Mouse (Mus musculus): ENCODE measurements around the gene Ric8b.

The Ric8b gene

DNA sequence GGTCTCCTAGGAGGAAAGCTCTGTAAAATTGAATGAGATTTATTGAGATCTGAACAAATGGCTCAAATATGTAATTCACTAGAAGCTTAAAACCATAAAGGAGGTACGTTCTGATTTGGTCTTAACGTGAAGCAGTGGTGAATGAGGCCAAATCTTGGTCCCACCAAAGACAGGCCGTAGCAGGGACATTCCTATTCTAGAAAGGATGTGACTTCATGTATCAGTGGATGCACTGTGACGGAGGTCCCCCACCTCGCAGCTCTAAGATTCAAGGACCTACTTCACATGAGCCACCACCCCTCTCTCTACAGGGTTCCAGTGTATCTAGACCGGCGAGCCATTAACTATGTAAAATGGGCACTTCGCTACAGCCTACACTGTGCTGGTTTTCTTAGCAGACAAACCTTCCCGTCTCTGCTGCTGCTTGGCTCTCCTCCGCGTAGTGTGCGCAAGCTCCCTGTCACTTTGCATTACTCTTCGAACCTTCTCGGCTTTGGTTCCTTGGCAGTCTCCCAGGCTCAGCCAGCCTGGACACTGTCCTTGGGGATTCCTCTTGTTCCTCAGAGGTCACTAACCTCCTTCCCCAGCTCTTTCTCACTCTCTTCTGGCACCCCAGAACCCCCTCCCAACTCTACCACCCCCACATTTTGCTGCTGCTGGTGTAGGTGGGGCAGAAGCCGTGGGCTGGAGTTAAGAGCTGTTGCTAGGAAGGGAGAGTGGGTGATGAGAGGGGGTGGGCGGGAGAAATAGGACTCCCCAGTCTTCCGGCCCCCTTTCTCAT, 8.2 kb upstream of the Ric8b start:
- DNase-seq (ENCODE audit: low read depth, low spot score) = no peak

DNA sequence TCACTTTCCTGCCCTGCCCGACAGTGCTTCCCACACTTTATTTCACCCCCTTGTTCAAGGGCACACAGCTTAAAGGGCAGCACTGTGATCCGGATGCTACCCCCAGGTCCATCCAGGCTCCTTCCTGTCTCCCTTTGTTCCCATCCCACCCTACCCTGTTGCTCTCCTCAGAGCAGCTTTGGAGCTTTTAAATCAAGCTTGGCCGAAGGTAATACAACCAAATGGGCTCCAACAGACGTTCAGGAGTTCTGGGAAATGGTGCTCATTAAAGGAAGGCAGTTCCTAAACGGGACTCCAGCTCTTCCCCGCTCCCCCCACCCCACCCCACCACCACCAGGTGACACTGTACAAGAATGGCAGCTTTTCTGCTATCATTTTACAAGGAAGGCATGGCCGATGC, 7.2 kb upstream of the Ric8b start:
- DNase-seq (ENCODE audit: low read depth, low spot score) = no peak

DNA sequence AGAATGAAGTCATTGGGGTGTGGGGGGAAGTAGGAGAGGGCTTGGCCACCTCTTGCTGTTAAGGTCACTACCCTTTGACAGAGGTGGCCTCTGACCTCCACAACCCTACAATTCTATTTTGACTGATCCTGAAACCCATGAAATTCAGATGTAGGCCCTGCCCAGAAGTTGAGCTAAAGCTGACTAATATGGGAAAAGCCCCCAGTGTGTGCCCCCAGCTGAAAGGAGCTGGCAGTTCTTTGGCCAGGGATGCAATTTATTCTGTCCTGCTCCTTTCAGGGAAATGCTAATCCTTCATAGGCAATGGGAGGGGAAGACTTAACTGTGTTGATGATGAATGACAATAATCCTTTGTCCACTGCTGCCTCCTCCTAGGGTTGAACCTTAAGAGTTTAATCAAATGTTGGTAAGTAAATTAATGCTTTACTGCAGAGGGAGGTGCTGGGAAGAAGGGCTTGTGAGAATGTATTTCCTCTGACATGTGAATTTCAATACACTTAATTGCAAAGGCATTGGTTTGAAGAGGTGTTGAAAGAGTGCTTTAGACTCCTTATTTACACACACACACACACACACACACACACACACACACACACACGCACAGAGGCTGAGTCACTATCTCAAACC, 6.5 kb upstream of the Ric8b start:
- no peak for DNase-seq (ENCODE audit: low read depth, low spot score)

DNA sequence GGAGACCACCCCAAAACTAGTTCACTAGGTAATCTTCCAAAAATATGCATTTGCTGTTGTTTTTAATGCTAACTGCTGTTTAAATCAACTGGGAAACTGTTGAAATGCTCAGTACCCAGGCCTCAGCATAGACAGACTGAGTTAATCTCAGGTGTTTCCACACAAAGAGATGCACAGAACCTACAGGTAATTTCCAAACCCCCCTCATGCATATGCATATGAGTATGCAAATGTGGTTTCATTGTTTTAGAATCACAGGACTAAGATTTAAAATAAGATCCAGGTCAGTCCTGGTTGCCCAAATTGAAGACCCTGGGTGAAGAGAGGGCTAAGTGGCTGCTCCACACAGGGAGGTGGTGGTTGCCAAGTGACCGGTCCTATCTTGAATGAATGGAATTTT, 4.3 kb upstream of the Ric8b start:
- no peak for DNase-seq (ENCODE audit: low read depth, low spot score)

DNA sequence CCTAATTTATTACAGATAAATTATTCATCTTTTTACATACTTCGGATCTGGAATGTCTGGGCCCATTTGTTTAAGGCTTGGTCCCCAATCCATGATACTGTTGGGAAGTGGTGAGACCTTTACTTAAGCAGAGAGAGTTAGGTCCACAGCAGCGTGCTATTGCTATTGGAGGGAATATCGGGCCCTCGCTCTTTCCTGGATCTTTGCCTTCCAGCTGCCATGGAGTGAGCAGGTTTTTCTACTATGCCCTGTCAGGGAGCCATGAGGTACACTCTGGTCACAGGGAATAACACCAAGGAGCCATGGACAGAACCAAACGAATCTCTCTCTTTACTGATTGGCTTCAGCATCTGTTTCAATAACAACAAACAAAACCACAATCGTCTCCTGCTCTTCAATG, 1.9 kb upstream of the Ric8b start:
- no peak for DNase-seq (ENCODE audit: low read depth, low spot score)

DNA sequence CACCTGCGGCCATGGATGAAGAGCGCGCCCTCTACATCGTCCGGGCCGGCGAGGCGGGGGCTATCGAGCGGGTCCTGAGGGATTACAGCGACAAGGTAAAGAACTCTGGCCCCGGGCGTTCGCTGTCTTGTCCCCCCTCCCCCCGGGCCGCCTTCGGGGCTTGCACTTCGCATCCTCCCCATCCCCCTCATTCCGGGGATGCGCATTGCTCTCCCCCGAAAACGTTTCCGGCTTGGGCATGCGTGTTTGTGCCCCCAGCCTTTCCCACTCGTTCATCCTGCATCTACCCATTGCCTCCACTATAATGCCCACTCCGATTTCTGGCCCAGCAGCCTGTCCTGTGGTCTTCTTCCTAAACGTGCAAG, 297 bp downstream of the Ric8b start:
- DNase-seq (ENCODE audit: low read depth, low spot score) = no peak

DNA sequence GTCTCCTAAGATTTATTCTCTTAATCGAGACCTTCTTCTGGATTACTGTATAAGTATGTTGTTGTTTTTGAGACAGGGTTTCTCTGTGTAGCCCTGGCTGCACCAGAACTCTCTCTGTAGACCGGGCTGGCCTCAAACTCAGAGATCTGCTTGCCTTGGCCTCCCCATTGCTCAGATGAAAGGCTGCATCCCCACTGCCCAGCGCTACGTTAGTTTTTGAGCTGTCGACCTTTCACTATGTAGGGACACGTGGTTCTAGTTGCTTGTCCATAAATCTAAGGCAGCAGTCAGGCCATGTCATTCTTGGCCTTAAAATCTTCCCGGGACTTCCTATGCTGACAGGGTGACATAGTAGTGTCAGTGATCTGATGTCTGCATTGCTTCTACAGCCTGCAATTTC, 8.9 kb downstream of the Ric8b start:
- no peak for DNase-seq (ENCODE audit: low read depth, low spot score)

DNA sequence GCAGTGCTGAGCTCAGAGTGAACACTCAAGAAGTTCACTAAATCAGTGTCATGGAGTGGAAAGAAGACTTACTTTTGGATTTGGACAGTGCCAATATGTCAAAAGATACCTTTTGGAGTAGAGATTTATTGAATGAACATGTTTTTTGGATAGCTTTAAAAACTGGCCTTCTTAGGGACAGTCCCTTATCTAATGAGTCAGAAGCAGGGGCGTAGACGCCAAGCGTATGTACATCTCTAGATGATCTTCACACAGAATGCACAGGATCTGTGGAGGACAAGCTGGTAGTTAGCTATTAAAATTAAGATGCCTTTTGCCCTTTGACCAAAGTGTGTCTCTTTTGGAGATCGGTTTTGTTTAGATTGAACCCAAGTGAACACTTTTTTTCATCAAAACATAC, 9.5 kb downstream of the Ric8b start:
- no peak for DNase-seq (ENCODE audit: low read depth, low spot score)

DNA sequence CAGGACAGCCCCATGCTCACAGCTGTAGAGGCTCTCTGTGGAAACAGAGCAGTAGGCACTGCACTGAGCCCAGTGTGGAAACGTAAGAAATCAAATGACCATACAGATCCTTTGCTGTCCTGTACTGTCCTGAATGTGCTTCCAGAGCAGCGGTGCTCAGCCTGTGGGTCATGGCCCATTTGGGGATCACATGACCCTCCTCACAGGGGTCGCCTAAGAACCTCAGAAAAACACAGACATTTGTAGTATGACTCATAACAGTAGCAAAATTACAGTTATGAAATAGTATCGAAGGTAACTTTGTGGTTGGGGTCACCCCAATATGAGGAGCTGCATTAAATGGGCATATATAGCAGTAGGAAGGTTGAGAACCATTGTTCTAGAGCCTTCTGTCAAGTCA, 11.0 kb downstream of the Ric8b start:
- DNase-seq (ENCODE audit: low read depth, low spot score) = no peak

DNA sequence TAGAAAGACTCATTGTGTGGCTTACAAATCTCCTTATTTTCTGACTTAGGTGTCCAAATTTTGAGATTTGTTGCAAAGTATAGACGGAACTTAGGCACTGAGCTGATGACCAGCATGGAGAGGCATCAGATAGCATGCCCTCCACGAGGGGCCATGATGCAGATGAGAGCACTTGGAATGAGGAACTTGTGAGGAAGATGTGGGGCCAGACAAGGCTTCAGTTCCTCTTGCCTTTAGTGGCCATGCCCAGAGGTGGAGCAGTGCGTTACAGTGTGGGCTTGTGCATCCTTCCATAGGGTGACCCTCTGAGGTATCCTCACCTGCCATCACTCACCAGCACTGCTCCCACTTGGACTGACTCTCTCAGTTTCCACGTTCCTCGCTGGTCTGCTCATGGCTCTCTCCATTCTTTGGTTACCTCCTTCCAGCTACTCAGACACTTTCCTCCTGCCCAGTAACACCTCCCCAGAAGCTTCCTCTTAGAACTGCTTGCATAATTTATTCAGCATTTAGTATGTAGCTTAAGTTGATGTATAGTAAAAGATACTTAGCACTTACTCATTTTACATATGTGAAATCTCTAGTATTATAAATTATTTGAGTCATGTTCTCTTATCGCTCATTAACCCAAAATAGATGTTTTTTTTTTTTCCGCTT, 18.3 kb downstream of the Ric8b start:
- no peak for DNase-seq (ENCODE audit: low read depth, low spot score)

DNA sequence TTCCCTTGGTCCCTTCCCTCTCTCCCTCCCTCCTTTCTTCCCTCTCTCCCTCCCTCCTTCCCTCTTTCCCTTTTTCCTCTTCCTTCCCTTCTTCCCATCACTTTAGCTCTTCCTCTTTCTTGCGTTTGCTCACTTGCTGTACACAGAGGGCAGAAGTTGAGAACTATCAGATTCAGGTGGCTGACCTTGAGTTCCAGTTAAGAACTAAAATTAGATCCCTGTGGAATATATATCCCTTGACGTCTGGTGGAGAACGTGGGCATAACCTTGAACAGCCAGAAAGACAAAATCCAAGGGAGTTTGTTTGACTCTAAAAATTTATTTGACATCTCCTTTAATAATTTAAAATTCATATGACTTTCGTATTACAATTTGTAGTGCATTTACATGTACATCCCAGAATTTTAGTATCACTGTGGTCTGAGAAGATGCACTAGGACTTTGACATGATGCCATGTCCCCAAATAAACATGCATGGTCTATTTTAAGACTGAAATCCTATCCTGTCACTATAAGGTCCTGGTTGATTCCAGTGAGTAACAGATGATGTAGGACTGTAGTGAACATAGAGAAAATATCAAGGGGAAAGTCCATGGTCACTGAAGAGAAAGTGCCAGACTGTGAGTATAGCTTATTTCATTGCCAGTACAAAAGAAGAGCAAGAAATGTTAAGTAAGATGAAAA, 19.6 kb downstream of the Ric8b start:
- DNase-seq (ENCODE audit: low read depth, low spot score) = no peak

DNA sequence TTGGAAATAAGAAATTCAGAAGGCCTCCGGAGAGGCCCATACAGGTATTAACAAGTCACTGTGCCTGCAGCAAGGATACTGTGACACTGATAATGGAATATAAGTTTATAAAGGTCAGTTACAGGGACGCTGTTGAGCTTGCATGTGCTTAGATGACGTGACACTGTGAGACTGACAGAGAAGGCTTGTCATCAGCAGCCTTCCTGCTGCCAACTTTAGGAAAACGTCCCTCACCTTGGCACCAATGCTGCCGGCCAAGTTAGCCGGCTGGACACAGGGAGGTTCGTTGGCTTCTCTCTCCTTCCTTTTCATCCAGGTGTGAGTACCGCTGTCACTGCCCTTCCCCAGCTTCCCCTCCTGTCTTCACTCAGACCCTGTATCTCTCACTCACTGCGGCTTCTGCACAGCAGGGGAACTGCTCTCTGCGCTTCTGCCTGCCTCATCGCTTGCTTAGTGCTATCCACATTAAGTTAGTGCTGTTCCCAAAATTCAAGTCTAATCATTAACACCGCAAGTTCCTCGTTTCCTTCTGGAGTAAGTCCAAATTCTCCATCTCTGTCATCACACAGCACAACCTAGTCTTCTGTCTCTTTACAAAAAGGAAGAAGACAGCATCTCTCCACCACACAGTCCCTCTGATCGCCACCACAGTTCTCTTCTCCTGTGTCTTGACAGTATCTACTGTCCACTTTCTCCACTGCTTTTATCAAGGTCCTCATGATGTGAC, 20.8 kb downstream of the Ric8b start:
- DNase-seq (ENCODE audit: low read depth, low spot score) = no peak

DNA sequence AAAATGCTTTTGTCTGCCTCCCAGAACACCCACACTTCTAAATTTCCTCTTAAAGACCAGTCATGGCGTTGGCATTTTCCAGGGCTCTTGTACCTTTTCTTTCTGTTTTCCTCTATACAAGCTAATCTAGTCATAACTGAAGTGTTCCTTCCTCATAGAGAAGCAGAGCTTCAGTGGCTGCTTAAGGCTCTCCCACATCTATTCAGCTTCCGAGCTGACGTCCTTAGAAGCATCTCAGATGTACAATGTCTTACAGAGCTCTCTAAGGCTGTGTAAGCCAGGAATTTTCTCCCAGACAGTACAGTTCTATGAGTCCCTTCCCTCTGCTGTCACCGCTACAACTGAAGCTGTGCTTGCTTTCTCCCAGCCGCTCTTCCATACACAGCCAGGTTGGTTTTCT, 21.5 kb downstream of the Ric8b start:
- no peak for DNase-seq (ENCODE audit: low read depth, low spot score)

DNA sequence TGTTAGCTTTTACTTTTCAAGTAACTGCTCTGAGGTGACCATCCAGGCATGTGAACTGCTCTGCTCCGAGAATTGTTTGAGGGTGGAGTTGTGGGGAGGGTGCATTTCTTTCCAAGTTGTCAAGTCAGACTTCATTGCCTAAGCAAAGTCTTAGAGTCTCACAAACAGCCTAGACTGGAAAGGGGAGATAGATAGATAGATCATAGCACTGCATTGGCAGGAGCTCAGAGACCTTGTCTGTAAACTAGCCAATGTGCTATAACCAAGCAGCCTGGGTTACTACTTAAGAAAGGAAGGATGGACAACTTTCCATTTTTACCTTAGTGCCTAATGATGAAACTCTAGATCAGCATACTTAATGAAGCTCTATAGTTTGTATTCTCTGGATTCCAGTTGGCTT, 22.9 kb downstream of the Ric8b start:
- no peak for DNase-seq (ENCODE audit: low read depth, low spot score)

DNA sequence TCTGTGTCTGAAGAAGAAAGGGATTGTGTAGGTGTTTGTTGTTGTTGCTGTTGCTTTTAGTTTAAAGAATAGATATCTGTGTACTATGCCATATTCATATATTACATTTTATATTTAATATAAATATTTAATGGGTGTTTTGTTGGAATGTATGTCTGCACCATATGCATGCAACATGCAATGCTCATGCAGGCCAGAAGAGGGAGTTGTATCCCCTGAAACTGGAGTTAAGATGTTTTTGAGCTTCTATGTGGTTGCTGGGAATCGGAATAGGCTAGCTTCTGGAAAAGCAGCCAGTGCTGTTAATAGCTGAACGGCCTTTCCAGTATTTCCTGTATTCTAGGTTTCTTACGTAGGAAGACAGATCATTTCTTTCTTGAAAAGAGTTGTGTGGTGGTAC, 28.3 kb downstream of the Ric8b start:
- DNase-seq (ENCODE audit: low read depth, low spot score) = no peak

DNA sequence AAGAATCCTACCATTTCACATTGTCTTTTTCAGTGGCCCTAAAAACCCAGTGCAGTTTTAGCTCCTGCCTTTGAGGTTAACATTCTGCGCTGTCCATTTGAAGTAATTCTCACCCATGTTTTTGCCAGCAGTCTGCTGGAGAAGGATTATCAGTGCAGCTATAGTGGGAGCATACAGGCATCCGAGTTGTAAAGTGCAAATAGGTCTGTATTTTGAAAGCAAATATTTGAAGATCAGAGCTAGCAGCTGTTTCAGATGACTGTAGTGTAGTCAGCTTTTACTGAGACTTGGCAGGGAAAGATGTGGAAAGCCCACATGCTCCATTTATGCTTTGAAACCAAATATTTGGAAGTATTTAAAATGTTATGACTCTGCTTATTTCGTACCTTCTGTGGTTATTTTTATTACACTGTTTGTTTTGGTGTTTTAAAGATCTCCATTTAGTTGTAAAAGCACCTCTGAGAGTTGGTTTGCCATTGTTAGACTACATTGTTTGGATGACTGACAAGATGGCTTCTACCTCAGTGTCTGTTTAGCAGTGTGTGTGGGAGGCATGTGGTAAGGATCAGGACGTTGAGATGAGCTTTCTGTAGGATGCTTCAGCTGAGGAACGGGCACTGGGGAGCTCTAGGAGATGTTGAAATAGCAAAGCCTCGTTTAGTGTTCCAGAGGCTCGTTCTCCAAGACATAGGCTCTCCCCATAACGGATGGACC, 31.7 kb downstream of the Ric8b start:
- no peak for DNase-seq (ENCODE audit: low read depth, low spot score)

DNA sequence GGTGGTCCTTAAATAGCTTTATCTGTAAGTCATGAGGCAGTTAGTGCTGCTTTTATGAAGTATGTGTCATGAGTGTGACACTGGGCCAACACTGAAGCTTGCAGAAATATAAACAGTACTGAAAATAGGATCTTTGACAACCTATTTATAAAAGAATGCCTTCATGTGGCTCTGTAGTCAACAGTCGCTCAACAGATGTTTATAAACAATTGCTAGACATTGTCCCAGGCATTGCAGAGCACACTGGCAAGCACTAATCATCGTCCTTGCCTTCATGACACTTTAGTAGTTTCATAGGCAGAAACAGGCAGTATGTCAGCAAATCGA, 32.2 kb downstream of the Ric8b start:
- DNase-seq (ENCODE audit: low read depth, low spot score) = no peak

DNA sequence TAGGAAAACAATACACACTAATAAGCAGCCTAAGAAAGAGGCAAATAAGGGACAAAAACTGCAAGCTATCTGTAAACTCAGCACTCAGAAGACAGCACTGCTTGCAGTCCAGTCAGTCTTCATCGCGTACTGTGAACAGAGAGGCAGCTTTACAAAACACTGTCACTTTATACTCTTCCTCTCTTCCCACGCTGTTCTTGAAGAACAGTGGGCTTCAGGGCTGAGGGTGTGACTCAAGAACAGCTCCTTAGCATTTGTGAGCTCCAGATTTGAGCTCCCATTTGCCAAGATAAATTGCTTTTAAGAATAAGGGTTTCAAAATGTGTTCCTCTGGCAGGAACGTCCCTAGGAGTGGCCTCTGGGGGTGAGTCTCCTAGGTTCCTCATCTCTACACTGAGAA, 33.0 kb downstream of the Ric8b start:
- DNase-seq (ENCODE audit: low read depth, low spot score) = no peak

DNA sequence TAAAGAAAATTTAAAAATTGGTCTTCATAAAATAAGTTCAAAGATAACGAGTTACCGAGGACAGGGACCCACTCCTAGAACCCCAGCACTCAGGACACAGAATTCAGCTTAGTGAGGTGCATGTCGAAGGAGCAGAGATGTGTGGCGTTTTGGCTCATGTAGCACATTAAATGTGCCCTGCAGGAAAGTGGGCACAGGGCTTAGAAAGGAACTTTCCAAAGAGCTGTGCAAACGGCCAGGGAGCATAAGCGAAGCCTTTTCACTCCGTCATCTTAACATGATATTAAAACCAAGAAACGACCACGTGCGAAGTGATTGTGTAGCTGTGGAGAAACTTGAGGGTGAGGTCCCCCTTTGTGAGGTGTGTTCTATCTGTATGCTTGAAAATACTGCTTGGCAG, 36.8 kb downstream of the Ric8b start:
- no peak for DNase-seq (ENCODE audit: low read depth, low spot score)

DNA sequence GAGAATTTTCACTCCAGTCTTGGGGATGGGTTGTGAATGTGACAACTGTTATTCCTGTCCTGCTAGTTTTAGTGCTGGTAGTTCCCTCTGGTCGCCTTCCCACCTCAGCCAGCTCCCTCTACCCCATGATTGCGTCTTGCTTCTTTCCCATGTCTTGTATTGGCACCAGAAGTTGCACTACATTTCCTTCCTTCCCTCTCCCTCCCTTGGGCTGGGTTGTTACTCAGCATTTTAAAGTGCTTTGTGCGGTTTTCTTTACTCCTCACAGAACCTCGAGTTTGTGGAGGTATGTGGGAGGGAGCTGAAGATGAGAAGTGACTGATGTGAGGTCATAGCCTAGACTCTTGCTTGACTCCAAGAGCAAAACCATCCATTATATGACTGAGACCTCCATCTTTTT, 38.8 kb downstream of the Ric8b start:
- no peak for DNase-seq (ENCODE audit: low read depth, low spot score)

DNA sequence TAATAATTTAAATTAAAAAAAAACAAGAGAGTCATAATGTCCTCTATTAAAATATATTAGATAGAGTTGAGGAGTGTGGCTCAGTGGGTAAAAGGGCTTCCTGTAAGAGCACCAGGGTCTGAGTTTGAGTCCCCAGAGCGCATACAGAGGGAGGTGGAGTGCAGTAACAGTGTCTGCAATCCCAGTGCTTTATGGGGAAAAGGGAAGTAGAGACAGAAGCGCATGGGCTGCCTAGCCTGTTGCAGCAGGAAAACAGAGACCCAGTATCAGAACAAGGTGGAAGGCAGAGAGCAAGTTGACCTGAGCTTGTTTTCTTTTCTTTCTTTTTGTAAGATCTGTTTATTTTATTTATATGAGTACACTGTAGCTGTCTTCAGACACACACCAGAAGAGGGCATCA, 41.2 kb downstream of the Ric8b start:
- DNase-seq (ENCODE audit: low read depth, low spot score) = no peak

Measured in WW6 (cell line).